Mouse (Mus musculus) layer of hippocampus, postnatal 14 days (tissue): ENCODE data around the gene Tmem37. TPM values are rescaled to one million over a fixed set of nuclear protein-coding genes. Genes with fewer than 3 reads are reported as not detected.

Source experiments
- DNase-seq, 2 experiments: peaks; one replicate each; pipeline ENCODE4 v3.0.0; 2021 to 2022; ENCODE audit warnings: low spot score in 2 of 2, mixed read lengths in 1 of 2
- total RNA-seq, 2 experiments: library from RNA; stranded (reverse); gene quantifications; 2 replicates each; pipeline ENCODE4 v1.2.3; 2021

The Tmem37 gene
- total RNA-seq, 2 experiments from 2014 or later: 0.69 to 2.1 TPM

DNA sequence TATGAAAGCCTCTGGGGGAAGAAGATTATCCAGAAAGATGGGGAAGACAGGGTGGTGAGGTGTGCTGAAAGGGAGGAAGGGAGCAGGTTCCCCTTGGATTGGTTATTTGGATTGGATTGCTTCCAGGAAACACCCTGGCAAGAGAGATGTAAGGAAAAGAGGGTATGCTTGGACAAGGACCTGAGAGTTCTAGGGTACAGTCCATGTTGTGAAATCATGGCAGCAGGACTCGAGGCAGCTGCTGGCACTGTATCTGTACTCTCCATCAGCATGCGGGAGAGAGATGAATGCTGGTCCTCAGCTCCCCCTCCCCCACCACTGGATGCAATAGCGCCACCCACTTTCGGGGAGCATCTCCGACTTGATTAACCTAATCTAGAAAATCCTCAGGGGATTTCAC, 13.2 kb downstream of the Tmem37 start:
- DNase-seq: no peak

DNA sequence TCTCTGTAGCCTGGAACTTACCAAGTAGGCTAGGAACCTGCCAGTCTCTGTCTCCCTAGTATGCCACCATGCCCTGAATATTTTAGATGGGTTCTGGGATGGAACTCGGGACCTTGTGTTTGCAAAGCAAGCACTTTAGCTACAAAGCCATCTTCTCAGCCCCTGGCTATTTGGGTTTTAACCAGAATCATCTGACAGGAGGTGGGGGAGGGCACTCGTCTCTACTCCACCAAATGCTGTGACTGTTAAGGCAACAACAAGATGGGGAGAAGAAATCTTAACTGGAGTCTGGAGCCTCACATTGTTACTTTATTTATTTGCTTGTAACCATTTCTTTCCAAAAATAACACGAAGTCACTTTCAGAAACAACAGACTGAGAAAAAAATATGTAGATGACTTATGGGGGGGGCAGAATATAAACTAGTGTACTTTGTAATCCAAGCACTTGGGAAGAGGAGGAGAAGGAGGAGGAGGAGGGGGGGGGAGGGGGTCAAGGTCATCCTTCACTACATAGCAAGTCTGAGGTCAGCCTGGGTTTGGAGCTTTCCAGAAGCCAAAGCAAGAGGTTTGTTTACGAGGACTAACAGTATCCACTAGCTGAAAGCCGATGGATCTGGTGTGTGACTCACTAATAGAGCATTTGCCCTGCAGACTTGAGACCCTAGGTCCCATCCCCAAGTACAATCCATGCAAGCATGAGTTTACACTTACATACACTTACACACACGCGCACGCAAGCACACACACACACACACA, 16.0 kb downstream of the Tmem37 start:
- DNase-seq: no peak

DNA sequence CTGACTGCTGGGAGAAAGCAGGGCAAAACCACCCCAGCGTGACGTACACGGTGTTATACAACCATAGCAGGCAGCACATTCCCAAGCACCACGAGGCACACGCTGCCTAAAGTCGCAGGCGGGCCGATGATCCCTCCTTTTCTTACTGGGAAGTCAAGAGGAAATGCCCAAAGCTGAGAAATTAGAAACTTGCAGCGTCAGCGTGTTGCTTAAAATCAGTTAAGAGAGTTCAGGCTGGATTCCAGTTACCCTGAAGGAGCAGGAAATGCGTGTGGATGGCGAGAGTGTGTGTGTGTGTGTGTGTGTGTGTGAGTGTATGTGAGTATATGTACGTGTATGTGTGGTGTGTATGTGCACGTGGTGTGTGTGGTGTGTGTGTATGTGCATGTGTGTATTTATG, 16.8 kb downstream of the Tmem37 start:
- DNase-seq: no peak

DNA sequence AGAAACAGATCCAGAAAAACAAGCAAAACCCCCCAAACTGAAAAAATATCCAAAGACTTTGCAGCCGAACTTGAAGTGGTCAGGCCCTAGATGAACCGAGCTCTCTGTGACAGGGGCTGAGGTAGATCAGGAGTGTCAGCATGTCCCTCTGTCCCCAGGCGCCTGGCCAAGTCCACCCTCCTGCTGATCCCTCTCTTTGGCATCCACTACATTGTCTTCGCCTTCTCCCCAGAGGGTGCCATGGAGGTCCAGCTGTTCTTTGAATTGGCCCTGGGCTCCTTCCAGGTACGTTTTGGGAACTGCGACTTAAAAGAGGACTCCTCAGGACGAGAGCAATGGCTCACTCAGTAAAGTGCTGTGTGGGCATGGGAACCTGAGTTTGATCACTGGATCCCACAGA, 17.6 kb downstream of the Tmem37 start:
- DNase-seq: no peak

DNA sequence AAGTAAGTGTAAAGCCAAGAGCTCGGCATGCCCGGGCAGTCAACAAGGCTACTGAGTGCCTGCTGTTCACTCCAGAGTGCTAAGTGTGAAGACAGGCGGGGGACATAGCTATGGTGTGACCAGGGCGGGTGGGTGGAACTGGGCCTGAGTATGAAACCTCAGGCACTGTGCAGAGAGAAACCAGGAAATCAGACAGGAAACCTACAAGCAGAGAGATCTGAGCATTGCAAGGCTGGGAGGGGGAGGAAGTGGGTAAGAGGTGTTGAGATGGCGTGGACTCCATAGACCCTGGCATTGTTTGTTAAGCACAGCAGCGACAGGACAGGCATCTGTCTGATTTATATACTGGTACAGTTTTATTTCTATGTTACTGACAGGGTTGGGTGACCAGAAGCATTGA, 18.4 kb downstream of the Tmem37 start:
- no peak for DNase-seq

DNA sequence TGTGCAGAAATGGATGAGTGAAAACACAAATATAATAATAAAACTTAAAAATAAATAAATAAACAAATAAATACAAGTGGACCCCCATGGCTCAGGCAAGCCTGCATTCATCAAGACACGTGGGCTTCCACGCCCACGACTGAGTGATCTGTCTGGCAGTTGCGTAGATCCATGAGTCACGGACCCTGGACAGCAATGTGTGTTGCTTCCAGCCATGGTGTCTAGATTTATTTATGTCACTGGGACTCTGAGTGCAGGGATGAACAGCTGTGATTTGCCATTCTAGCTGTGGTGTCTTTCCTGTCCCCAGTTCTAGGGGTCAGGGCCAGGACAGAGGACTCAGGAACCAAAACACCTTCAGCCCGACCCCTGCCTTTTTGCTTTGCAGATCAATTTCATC, 18.9 kb downstream of the Tmem37 start:
- no peak for DNase-seq

DNA sequence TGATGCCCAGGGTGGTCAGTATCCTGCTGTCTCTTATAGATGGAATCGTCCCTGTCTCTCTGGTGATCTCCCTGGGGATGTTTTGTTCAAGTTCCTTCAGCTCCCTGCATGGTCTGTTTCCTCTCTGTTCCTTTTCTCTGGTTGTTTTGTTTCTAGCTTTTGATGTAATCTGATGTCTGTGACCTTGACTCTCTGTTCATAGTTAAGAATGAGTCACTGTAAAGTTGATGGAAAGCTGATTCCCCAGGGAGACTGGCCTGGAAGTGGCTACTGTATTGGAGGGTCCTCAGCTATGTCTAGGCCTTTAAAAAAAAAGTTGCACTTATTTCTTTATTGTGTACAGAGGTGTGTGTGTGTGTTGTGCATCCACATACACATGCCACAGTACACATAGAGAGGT, 22.8 kb downstream of the Tmem37 start:
- no peak for DNase-seq

DNA sequence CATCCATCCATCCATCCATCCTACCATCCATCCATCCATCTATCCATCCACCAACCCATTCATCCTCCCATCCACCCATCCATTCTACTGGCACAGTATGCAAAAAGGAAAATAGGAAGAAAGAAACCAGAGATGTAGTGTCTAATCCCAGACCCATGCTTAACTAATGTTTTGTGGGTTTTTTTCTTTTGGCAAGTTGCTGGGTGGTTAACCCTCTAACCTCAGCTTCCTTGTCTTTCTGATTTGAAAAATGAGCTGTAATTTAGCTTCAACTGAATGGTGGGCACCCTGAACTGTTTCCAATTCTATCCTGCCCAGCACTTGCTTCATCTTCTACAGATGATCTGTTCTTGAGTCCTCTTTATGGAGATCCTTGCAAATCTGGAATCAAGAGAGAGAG, 26.5 kb downstream of the Tmem37 start:
- DNase-seq: no peak

DNA sequence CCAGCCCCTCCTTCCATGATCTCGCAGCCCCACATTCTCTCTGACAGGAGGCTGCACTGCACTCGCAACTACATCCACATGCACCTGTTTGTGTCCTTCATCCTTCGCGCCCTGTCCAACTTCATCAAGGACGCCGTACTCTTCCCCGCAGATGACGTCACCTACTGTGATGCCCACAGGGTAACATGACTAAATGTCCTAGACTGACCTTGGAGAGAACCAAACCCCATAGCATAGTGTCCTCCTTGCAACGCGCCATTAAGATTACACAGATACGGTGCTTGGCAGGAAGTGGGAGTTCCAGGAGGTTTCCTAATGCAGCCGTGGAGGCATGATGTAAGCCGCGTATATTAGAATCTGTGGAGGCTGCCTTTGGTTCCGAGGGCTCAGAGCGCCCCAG, 29.3 kb downstream of the Tmem37 start:
- no peak for DNase-seq

DNA sequence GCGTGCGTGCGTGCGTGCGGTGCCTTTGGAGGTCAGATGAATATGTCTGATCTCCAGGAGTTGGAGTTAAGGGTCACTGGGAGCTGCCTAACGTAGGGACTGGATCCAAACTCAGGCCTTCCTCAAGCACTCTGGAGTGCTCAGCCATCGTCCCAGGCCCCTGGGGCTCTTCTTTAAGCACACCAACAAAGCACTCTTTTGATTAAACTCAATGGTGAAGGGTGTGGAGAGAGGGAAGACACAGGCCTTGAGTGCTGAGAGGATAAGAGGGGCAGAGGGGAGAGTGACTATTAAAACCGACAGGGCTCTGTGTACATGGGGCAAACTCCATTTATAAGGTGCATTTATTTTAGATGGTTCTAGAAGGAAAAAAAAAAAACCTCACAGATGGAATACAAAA, 31.5 kb downstream of the Tmem37 start:
- no peak for DNase-seq

DNA sequence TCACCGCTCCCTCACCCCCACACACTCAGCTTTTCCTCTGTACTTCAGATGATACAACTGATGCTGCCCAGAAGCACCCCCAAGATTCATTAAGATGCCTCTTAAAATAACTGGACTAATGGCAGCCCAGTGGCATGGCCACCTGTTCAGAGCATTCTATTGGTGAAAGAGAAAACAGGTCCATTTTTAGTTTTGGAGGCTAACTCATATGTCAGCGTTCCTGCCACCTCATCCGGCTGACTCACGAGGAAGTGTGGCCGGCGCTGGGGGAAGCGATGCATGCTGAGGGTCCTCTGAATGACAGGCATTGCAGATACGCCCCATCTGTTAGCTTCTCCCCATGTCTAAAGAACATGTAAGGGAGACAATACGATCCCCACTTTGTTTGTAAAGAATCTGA, 35.3 kb downstream of the Tmem37 start:
- no peak for DNase-seq

DNA sequence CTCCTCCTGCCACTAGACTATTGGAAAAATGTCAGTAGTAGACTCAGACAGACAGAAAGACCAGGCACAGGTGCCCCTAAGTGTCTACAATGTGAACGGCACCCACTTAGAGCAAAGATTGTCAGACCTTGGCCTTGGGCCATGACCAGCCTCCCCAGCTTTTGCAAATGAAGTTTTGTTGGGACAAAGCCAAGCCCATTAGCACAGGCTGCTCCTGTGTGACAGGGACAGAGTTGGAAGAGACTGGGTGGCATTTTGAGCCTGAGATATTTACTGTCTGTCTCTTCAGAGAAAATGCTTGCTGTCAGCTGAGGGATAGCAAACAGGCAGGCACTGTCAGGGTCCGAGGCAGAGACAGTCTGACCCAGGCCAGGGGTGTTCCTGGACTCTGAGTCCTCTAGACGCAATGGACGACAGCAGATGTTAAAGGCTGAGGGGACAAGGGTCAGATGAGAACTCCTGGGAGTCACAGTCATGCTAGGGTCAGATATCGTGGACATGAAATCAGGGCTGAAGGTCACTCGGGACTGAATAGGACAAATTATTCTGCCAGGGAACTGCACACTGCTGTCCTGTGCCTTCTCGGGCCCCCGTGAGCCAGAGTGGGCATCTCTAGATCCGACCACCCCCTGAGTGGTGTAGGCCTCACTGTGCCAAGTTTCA, 36.7 kb downstream of the Tmem37 start:
- DNase-seq: peak; percentile 16 to 26

DNA sequence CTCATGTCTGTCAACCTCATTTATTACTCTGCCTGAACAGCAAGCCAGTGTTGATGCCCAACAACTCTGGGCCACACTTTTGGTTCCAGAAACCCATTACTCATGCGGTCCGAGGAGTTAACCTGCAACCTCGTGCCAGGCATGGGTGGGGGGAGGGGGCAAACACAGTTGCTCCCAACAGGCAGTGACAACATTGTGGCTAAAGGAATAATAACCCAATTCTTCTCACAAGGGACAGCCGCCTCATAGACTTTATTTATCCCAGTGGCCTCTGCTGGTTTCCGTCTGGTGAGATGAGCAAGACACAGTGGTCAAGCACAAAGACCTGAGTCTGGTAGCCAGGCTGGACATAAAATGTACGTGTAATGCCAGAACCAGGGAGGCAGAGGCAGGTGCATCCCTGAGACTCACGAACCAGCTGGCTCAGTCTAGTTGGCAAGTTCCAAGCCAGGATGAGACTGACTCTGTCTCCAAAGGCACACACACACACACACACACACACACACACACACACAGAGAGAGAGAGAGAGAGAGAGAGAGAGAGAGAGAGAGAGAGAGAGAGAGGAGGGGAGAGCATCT, 38.3 kb downstream of the Tmem37 start:
- no peak for DNase-seq

DNA sequence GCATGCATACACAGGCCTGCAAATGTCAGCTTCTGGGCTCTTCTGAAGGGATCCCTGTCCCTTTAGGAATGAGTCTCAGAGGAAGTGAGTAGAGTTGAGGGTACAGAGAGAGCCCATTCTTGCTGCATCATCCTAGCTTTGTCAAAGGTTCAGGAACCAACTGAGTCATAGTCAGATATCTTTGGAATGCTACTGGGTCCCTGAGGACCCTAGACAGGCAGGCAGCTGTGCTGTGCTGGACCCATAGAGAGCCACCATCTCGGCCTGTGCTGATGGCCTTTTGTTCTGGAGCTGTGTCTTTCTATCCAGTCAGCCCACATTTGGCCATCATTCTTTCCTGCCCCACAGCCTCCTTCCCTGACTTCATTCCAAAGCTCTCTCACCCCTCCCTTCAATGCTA, 39.1 kb downstream of the Tmem37 start:
- DNase-seq: no peak

DNA sequence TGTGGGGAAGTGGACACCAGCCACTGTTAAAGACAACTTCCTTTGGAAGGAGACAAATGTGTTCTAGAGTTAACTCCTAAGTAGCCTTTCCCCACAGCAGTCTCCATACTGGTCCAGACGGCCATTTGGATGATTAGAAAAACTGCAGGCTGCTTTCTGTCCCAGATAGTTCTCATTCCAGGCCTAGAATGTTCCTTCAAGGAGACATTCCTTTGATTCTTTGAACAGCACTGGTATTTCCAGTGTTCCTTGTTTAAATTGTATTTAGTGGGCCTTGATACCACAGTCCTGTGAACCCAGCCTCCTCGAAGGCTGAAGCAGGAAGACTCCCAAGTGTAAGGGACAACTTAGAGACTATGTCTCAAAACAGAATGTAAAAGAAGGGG, 40.4 kb downstream of the Tmem37 start:
- no peak for DNase-seq

DNA sequence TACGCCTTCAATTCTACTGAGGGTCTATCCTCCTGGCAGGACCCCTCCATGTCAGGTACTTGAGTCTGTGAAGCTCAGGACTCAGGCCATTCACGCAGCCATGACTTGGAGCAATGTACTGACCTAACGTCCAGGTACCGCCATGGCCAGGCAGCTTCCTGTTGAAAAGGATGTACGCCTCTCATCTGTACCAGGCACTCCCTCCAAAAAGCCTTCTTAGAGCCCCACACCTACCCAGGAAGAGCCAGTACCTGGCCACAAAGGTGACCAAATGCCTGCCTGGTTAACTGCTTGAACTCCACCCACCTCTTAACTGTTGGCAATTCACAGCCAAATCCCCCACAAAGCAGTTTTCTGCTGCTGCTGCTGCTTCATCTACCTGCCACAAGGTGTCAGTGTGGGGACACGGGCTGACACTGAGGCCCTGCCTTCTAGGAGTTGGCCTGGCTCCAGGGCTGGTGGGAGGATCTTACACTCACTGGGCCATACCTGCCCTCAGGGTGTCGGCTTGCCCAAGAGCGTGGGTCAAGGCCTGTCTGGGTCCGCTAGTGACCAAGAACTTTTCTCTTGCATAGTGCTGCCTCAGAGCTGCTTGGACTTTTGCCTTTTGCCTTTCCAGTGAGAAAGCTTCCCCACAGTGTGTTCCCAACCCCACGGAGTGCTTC, 40.9 kb downstream of the Tmem37 start:
- DNase-seq: peak; percentile 73 to 76

DNA sequence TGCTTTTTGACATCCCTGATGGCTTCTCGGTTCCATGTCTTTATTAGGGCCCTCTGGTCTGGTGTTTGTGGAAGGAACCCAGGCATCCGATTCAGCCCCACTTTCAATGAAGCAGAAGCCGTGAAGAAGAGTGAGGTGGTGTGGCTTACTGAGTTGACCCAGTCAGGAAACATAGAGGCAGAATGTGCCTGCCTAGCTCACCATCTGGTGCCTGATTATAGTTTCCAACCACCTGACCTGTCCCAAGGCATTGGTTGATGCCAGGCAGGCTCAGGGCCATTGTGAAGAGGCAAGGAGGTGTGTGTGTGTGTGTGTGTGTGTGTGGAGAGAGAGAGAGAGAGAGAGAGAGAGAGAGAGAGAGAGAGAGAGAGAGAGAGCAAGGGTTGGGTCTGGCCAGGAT, 43.4 kb downstream of the Tmem37 start:
- DNase-seq: no peak

DNA sequence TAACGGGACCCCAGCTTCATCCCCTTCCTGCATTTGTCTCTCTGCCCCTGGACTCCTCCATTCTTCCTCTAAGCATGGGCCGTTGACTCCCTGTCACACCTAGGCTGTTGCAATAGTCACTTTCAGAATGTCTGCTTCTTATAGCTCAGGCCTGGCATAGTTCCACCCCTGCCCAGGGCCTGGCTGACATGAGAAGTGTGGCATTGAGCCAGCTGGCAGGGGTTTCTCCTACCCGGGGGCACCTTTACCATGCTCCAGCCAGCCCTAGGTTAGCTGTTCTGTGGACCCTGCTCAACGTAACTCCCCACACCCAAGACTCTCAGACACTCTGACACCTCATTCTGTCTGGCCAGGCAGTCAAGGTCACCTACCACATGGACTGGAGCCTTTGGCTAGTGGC, 46.2 kb downstream of the Tmem37 start:
- no peak for DNase-seq

DNA sequence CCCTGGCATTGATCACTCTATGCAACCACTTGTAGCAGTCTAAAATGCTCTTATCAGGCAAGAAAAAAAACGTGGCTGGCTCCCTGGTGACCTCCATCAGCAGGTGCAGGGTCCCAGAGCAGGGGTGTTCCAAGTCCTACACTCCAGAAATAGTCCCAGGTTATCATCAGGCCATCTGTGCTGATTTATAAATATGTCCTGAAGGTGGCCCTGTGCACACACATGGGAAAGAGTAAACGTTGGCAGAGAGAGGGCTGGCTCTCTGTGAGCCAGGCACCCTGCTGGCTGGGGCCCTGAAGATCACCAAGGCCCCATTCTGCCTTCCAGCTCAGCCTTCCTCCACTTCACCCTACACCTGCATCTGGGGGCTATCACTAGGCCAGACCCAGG, 48.8 kb downstream of the Tmem37 start:
- DNase-seq: no peak

DNA sequence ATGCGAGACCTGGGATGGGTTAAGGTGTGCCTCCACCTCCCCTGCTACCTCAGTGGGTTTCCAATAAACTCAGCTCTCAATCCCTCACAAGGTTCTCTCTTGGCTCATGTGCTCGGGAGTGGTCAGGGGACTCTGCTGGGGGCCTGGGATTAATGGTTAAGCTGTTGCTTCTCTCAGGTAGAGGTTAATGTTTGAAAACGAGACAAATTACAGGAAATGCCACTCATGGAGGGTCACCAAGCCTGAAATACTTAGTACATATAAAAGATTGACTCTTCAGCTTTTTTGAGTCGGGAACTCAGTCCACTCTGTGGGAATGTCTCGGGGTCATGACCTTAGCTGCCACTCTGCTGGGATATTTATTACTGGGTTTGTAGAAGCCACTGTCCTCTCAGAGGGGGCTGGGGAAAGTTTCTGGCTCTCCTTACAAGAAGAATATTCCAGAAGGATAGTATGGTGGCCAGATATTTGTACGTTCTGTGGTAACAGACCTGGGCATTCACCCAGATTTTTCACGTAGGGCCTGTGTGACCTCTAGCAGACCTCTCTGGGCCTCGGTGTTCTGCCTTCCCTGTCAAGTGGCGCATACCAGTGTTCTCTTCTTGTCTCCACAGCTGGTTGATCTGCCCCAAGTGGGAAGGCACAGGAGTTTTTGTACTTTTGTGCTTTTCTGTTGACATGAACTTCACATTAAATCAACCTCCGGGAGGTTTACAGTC, 49.4 kb downstream of the Tmem37 start:
- DNase-seq: no peak

DNA sequence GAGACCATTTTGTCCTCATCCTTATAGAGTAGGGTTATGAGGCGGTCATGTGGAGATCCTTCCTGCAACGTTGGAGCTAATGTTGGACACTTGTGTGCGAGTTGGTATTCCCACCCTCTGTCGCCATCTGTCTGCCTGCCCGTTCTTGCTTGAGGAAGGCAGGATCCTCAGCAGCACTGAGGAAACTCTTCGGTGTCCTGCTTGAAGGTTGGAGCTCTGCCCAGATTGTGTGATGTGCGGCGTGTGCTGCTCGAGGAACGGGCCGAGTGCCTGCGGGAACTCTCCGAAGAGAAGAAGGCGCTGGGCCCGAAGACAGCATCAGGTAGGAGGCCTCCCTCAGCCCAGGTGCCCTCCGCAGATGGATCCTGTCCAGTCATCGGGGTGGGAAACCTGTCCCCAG, 51.9 kb downstream of the Tmem37 start:
- no peak for DNase-seq
